Mouse (Mus musculus): Measurements from ENCODE around the gene Afg1l.

The Afg1l gene

DNA sequence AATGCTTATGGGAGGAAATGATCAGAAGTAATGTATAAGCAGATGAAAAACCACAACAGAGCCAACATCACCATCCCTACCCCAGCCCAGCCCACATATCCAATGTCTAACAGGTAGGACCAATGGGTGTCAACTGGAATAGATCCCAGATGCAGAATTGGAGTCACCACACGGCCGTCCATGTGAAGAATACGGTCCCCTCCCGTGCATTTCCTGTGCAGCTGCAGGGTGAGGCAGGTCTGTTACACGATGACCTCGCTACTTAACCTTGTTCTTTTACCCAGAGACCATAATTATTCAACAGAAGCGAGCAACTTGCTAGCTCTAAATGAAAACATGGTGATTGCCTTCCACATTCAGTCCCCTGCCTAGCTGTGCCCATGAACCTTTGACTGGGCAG is 178.4 kb downstream of the Afg1l start:
- DNase-seq (ENCODE audit: extremely low spot score, low spot score), result no peak

DNA sequence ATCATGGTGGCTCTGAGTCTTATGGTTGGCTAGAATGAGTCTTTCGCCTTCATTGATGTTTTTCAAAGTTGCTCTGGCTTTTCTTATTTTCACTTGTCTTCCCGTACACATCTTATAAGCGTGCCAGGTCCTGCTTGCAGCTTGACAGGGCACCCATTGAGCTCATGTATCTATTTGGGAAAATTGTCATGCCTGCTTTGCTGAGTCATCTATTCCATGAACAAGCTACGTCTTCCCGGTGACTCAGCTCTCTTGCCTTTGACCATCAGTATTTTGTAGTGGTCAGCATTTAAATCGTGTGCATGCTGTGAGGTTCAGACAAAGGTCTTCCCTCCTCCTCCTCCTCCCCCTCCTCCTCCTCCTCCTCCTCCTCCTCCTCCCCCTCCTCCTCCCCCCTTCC is 178.9 kb downstream of the Afg1l start:
- DNase-seq (ENCODE audit: extremely low spot score, low spot score), result no peak

DNA sequence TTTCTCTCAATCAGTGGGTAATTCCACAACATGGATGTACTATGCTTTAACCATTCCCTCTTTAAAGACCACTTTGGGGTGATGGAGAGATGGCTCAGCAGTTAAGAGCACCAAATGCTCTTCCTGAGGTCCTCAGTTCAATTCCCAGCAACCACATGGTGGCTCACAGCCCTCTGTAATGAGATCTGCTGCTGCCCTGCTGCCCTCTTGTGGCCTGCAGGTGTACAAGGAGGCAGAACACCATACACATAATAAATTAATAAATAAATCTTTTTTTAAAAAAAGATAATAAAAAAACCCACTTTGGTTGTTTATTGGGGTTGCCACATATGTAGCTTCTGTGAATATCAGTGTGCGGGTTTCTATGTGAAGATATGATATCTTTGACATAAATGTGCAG is 180.4 kb downstream of the Afg1l start:
- DNase-seq (ENCODE audit: extremely low spot score, low spot score), result no peak

DNA sequence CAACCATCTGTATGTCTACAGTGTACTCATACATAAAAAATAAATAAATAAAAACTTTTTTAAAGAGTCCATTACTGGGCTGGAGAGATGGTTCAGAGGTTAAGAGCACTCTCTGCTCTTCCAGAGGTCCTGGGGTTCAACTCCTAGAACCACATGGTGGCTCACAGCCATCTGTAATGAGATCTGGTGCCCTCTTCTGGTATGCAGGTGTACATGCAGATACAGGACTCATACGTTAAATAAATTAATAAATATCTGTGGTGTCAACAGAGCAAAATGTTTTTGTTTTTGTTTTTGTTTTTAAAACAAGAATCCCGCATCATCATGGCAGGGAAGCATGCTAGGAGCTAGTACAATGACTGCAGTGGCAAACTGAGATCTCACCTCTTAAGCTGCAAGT is 181.3 kb downstream of the Afg1l start:
- DNase-seq (ENCODE audit: extremely low spot score, low spot score), result no peak

DNA sequence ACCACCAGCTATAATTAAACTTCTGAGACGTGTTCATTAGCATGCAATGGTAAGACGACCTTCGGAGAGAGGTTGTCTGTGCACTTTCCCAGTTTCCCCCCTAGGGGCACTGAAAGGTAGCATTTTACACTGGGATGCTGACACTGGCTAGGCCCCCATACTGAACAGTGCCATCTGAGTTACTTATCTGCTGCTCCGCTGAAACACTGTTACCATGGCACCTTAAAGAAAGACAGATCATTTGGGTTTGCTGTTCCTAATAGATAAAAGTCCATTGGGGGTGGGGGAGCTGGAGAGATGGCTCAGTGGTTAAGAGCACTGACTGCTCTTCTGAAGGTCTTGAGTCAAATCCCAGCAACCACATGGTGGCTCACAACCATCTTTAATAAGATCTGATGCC is 181.8 kb downstream of the Afg1l start:
- no peak for DNase-seq (ENCODE audit: extremely low spot score, low spot score)

DNA sequence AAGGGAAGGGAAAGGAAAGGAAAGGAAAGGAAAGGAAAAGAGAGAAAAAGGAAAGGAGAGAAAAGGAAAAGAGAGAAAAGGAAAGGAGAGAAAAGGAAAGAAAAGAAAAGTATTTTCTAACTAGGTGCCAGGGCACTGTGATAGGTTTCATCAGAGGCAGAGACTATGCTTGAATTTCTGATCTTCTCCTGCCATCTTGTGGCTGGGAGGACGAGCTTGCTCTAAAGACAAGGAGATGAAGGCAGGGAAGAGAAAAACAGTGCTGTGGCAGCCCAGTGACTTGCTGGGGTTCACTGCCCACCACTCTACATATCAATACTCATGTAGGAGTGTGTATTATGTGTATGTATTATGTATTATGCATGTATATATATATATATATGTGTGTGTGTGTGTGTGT is 183.3 kb downstream of the Afg1l start:
- no peak for DNase-seq (ENCODE audit: extremely low spot score, low spot score)

DNA sequence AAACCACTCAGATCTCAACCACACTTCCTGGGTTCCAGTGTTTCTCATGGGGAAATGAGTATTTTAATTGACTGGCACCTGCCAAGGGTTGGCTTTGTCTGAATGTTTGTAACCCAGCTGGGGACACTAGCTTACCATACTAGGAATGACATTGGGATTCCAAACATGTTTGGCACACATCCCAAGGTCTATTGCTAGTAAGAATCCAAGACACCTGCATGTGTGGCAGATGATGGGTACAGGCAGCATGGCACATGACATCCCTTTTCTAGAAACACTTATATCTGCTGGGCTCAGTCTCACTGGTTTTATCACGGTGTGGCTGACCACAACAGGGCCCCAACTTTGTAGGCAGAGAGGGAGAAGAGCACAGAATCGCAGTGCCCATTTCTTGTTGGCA is 184.0 kb downstream of the Afg1l start:
- no peak for DNase-seq (ENCODE audit: extremely low spot score, low spot score)

DNA sequence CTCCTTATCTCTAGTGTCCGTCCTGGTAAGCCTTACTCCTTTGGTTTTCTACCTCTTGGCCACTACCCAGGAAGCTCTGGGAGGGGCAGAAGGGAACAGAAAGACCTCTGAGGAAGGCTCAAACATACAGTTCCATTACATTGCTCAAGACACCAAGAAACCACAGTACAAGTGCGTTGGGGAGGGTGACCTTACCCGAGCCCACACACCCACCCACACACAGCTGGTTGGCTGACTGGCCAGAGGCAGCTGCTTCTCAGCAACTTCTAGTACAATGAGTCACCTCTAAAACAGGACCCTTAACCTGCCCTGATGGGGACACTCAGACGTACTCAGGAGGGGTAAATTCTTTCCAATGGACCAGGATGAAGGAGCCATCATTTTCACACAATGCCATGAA is 184.5 kb downstream of the Afg1l start:
- no peak for DNase-seq (ENCODE audit: extremely low spot score, low spot score)

DNA sequence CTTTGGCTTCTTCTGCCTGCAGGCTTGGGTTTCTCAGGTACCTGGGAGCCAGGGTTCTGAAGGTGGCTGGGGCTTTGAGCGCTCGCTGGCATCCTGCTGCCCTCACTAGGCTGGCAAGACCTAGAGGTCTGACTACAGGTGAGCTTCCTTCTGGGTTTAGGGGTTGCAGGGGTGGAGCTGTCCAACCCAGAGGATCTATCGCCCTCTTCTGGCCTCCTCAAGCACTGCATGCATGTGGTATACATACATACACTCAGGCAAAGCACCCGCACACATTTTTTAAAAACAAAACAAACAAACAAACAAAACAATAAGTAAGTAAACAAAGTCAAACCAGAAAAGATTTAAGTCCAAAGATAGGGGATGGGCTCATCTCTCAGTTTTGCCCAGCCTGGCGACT is 187.0 kb downstream of the Afg1l start:
- peak; percentile 51 for DNase-seq (ENCODE audit: extremely low spot score, low spot score)

DNA sequence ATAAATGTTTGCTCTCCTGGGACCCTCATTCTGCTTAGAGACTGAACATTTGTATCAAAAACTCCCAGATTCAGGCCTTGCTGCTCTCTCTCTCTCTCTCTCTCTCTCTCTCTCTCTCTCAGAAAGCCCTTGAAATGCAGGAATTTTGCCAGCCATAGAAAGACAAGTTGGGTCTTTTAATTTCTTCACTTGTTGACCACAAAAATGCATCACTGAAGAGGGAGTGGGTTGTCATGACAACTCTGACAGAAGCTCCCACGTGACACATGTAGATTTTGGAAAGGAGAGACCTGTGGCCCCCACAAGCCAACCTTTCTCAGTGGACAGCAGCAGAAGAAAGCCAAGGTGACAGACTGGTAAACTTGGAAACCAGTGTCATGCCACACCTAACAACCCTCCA is 190.7 kb downstream of the Afg1l start:
- DNase-seq (ENCODE audit: extremely low spot score, low spot score), result no peak

DNA sequence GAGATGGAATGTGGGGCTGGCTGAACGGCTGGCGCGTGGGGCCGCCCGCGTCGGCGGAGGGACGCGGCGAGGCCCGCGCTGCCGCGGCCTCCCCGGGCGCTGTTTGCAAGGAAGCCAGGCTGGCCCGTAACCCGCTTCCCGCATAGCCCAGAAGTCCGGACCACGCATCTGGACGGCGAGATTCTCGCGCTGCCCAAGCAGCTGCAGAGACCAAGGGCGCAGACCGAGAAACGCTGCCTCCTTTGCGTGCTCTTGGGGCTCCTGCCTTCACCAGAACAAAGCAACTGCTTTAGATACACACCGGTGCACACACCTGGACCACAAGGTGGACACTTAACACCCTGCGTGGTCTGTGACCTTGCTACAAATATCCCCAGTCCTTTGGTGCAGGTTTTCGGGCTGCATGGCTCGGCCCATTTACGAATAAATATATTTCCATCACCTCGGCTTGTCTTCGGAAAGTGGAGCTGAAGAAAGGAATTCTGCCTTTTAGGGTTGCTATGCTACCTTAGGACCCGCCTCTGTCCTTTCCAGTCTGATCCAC is 200.0 kb downstream of the Afg1l start:
- DNase-seq (ENCODE audit: extremely low spot score, low spot score), result no peak

DNA sequence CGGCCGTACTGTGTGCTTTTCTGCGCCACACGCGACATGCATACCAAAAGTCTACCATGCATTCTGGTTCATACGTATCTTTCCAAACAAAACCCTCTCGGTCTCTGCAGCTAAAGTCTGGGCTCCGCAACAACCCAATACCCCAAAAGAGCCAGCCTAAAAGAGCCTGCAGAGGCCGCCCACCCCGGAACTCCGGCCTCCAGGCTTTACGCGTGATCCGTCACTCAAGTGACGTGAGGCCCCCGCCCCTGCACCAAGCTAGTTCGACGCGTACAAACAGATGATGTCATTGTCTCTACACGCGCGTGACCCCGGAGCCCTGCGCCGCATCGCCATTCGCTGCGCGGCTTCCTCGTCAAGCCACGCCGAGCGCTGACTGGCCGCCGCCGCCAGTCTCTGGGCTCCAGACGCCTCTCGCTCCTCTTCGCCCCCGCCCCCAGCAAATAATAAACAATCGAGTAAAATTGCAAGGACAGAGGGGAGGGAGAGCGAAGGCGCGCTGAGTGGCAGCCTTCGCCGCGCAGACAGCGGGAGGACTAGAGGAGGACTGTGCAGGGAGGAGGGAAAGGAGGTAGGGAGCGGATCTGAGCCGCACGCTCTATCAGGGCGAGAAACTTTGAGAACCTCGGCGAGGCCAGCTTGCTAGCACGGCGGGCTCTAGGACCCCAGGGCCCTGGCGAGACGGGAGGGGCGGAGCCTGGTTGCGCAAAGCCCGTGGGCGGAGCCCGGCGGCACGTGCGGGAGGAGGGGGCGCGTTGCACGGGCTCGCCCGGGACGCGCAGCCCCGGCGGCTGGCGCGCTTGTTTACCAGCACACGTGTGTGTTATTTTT is 200.7 kb downstream of the Afg1l start:
- DNase-seq (ENCODE audit: extremely low spot score, low spot score), result peak; percentile 95

DNA sequence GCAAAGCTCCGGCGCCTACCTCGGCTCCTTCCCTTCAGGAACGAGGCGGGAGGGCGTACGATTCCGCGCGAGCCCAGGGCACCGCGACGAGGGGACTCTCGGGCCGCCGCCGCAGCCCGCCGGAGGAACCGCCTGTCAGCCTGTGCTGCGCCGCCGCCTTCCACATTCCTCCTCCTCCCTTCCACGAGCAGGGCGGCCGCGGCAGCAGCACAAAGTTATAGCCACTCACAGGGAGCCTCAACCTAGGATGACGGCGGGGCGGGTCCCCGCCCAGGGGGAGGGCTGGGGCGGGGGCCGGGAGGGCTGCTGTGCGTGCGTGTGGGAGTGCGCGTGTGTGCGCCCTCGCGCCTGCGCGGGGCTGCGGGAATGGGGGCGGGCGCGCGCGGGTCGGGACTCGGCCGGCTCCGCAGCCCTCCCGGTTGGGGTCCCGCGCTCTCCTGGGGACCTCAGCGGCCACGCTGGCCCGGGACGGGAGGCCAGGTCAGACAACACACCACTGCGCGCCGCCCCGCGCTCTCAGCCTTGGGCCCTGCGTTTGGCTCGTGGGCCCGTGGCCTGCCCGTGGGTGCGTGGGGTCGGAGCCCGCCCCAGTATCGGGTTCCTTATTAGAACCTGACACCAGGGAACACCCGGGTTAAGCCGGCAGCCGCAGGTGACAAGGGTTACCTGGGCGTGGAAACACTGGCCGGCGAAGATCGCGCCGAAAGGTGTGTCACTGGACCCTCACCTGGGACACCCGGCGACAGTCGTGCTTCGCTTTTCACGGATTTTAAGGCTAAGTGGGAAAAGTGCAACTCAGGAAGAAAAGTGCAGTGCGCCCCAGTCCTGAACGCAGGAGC is 201.6 kb downstream of the Afg1l start, which contains the start of gene Foxo3:
Gene Foxo3 (minus strand): TSS at position 249 of the 839 bp plus-strand sequence.
- peak; percentile 89 for DNase-seq (ENCODE audit: extremely low spot score, low spot score)

DNA sequence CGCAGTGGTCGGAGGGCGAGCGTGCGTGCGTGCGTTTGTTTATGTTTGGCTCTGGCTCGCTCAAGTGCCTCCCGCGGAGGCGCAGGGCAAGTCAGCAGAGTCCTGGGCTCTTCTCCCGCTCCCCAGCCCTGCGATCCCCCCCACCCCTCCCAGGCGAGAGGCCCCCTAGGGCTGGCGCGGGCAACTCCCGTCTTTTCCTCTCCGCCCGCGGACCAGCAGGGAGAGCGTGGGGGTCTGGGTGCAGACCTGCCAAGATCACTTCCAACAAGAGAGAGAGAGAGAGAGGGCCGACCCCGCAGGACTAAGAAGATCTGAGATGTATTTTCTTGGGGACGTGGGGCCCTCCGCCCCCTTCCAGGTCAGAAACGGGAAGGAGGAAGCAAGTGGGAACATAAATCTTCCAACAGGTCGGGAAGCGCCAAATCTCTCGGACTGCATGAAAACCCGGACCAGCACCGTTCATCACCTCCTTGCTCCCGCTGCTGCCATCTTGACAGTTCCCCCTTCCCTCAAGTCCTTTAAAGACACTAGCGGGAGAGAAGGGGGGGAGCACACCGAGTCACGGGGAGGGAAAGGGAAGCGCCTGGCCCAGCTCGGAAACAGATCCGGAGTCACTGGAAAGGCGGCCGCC is 202.4 kb downstream of the Afg1l start:
- DNase-seq (ENCODE audit: extremely low spot score, low spot score), result peak; percentile 72

DNA sequence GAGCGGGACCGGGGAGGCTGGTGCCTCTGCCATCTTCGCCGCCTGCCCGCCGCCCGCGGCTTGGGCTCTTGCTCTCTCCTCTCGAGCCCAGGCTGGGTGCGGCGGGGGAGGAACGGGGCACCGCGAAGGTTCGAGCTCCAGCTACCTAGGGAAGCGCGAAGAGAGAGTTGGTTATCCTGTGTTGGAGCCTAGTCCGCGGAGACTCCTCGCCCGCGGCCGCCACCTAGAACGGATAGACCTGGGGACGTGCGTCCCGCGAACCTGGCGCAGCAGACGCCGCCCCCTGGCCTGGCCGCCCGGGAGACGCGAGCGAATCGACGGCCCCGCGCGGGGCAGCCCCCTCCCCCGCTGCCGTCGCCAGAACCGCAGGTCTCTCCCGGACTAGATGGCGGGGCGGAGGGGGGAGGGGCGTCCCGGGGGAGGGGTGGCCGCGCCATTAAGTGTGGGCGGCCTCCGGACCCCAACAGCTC is 202.9 kb downstream of the Afg1l start:
- DNase-seq (ENCODE audit: extremely low spot score, low spot score), result peak; percentile 68

DNA sequence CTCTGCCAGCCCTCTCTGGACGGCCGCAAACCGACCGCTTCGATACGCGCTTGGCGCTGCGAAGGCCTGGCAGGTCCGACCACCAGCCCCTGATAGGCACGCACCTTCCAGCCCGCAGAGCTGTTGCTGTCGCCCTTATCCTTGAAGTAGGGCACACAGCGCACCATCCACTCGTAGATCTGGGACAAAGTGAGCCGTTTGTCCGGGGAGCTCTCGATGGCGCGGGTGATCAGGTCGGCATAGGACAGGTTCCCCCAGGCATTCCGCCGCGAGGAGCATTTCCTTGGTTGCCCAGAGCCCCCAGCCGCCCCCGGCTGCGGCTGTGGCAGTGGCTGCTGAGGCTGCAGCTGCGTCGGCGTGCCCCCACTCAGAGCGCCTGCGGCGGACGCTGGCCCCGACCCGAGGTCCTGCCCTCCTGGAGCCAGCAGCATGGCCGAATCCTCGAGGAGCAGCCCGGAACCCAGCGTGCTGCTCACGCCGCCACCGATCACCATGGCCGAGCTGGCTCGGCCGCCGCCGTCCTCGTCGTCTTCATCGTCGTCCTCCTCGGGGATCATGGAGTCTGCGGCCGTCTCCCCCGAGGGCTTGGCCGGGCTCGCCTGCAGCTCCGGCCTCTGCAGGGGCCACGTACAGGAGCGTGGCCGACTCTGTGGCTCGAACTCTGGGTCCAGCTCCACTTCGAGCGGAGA is 203.5 kb downstream of the Afg1l start:
- no peak for DNase-seq (ENCODE audit: extremely low spot score, low spot score)

DNA sequence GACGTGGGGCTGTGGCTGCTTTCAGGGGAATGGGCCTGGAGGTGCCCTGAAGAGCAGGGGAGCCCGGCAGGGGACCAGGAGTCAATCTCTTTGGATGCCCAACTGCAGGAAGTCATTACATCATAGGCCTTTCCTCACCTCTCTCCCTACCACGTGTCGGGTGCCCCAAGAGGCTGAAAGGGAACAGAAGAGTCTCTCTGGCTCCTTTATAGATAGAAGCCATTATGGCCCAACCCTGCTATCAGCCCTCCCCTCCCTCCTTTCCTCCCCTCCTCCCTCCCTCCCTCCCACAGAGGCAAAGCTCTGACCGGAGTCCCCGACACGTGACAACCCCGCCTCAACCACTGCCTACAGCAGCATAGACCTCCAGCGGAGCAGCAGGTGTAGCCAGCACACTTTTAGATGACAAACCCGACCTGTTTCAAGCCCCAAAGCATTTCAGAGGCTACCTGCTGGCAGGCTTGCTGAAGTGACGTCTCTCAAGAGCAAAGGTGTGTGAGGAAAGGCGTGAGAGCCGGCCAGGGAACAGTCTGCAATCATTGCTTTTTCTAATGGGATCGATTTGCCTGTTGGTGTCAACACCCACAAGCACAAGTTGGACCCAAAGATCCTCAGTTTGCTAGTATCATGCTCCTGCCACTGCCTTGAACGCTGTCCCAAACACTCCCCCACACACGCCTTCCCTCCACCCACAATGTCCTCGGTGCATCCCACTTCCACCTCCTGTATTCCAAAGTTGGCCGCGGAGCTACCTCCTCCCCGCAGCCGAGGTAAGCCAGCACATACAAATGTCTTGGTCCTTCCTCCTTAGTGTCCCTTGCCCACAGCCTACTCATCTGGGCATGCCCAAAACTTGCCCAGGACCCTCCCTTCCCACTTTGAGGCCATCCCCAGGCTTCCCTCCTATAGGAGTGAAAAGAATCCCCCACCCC is 204.3 kb downstream of the Afg1l start:
- peak; percentile 52 for DNase-seq (ENCODE audit: extremely low spot score, low spot score)

DNA sequence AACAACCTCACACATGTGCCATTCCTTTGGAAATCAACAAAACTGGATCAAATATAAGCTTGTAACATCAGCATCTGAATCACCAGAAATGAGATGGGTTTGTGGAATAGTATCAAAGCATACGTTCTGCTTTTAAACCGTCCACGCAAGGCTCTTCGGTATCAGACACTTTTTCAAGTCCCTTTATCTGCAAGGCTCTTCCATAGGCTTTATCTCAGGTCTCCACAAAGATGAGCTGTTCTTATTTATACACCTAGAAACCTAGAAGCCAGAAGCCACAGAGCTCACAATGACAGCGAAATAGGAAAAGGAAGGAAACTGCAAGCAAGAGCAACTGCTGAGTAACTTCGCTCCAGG is 205.0 kb downstream of the Afg1l start:
- no peak for DNase-seq (ENCODE audit: extremely low spot score, low spot score)

DNA sequence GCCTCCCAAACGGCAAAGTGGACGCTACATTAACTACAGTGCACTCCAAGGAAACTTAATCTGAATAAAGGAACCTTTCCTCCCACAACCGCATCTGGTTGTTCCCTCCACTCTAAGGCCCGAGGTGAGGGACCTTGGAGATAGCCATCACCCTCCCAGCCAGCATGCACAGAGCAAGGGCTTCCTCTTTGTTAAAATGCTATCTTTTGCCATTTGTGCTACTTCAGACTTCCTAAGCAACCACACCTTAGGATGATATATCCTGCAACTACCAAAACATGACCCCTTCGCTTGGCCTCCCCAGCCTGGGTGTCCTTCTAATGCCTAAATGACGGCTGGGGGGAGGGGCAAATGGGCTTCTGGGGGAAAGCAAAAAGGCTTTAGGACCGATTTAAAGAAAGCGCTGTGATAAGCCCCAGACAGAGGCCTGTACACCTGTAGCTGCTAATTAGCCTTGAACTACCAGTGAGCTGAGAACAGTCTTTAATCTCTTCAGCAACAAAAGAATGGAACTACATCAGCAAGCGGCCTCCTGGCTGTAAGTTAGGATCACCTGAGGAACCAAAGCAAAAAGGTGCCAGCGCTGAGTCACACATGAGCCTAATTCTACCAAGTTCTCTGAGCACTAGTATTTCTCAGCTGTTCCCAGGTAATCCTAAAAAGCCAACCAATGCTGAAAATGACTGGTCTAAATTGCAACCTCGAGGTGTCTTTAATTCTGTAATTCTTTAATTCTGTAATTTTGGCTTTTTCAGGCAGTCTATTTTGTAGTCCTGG is 206.7 kb downstream of the Afg1l start:
- DNase-seq (ENCODE audit: extremely low spot score, low spot score), result no peak

All from neural tube, embryonic 10.5 days (tissue).